31 mouse cellular contexts compared by ENCODE assay signal in genomic region chr1:85764291-85764690, GRCm38 (mm10).
"Had no signal": no experiment of that assay in that cellular context is flagged by ENCODE, and none has a peak within 500 bp of the region (broad histone marks: within the 10 kb centered on the region; RNA-seq: fewer than 3 reads in every experiment).

No protein-coding gene starts in this region.

- H3K36me3 ChIP-seq: limb, embryonic 10.5 days; limb, embryonic 12.5 days; limb, embryonic 13.5 days; limb, embryonic 15.5 days; liver, embryonic 12.5 days; liver, embryonic 13.5 days; liver, embryonic 15.5 days; lung, embryonic 15.5 days; midbrain, embryonic 10.5 days; midbrain, embryonic 12.5 days; midbrain, embryonic 13.5 days; midbrain, embryonic 15.5 days; neural tube, embryonic 12.5 days; neural tube, embryonic 13.5 days had no signal

- ATAC-seq: liver, embryonic 12.5 days; liver, postnatal 0 days; lung, postnatal 0 days; midbrain, embryonic 13.5 days; midbrain, embryonic 15.5 days; midbrain, embryonic 16.5 days had no signal

- H3K27ac ChIP-seq: limb, embryonic 10.5 days; limb, embryonic 12.5 days; limb, embryonic 13.5 days; limb, embryonic 15.5 days; liver, embryonic 12.5 days; liver, embryonic 13.5 days; liver, embryonic 14.5 days; liver, embryonic 15.5 days; lung, embryonic 15.5 days; midbrain, embryonic 10.5 days; midbrain, embryonic 12.5 days; midbrain, embryonic 13.5 days; midbrain, embryonic 15.5 days; neural tube, embryonic 12.5 days; neural tube, embryonic 13.5 days had no signal

- H3K4me1 ChIP-seq: limb, embryonic 10.5 days; limb, embryonic 12.5 days; limb, embryonic 13.5 days; limb, embryonic 15.5 days; liver, embryonic 15.5 days; lung, embryonic 15.5 days; midbrain, embryonic 10.5 days; midbrain, embryonic 12.5 days; midbrain, embryonic 13.5 days; midbrain, embryonic 15.5 days; neural tube, embryonic 12.5 days; neural tube, embryonic 13.5 days had no signal

- H3K27me3 ChIP-seq: limb, embryonic 12.5 days; limb, embryonic 13.5 days; limb, embryonic 15.5 days; liver, embryonic 12.5 days; liver, embryonic 13.5 days; liver, embryonic 15.5 days; lung, embryonic 15.5 days; midbrain, embryonic 12.5 days; midbrain, embryonic 13.5 days; midbrain, embryonic 15.5 days; neural tube, embryonic 12.5 days; neural tube, embryonic 13.5 days had no signal

- H3K9ac ChIP-seq: limb, embryonic 12.5 days; limb, embryonic 13.5 days; limb, embryonic 15.5 days; liver, embryonic 12.5 days; liver, embryonic 13.5 days; liver, embryonic 14.5 days; liver, embryonic 15.5 days; liver, postnatal 0 days; lung, embryonic 14.5 days; lung, embryonic 15.5 days; midbrain, embryonic 12.5 days; midbrain, embryonic 13.5 days; midbrain, embryonic 15.5 days; neural tube, embryonic 12.5 days; neural tube, embryonic 13.5 days had no signal

- DNase-seq: left cerebral cortex, postnatal 4 days; liver; liver, embryonic 13.5 days; liver, postnatal 0 days; lung, adult 18-20 months; lung, adult 2 months; lung, embryonic 14.5 days; lung, postnatal 10 days; lung, postnatal 14 days; lung, postnatal 36 days; lung, postnatal 4 days; midbrain, embryonic 14.5 days had no signal

- H3K4me2 ChIP-seq: limb, embryonic 12.5 days; limb, embryonic 13.5 days; limb, embryonic 15.5 days; liver, embryonic 11.5 days; liver, embryonic 12.5 days; liver, embryonic 13.5 days; liver, embryonic 15.5 days; lung, embryonic 14.5 days; lung, embryonic 15.5 days; midbrain, embryonic 11.5 days; midbrain, embryonic 12.5 days; midbrain, embryonic 13.5 days; midbrain, embryonic 15.5 days; neural tube, embryonic 12.5 days; neural tube, embryonic 13.5 days had no signal

- H3K4me3 ChIP-seq: limb, embryonic 10.5 days; limb, embryonic 12.5 days; limb, embryonic 13.5 days; limb, embryonic 15.5 days; liver, embryonic 12.5 days; liver, embryonic 13.5 days; liver, embryonic 15.5 days; lung, embryonic 15.5 days; megakaryocyte, embryonic 14.5 days; midbrain, embryonic 10.5 days; midbrain, embryonic 12.5 days; midbrain, embryonic 13.5 days; midbrain, embryonic 15.5 days; neural tube, embryonic 12.5 days; neural tube, embryonic 13.5 days had no signal

- H3K9me3 ChIP-seq: limb, embryonic 10.5 days; limb, embryonic 12.5 days; limb, embryonic 13.5 days; limb, embryonic 15.5 days; liver, embryonic 12.5 days; liver, embryonic 13.5 days; liver, embryonic 15.5 days; lung, embryonic 15.5 days; midbrain, embryonic 10.5 days; midbrain, embryonic 12.5 days; midbrain, embryonic 13.5 days; midbrain, embryonic 15.5 days; neural tube, embryonic 12.5 days; neural tube, embryonic 13.5 days had no signal
